Mouse (Mus musculus): ENCODE data around the gene Lonp2. TPM values are rescaled to one million over a fixed set of nuclear protein-coding genes. Genes with fewer than 3 reads are reported as not detected.

Lonp2 gene
- polyA plus RNA-seq, 1 experiment from 2014 or later: 36.2 TPM

GRCm38 (mm10) chr8:86594159-86594796 is 29.6 kb upstream of the Lonp2 start:
- Histone ChIP-seq H3K4me3 (ENCODE audit: low read depth, low read length) (no peak overlapping the region), H3K27me3 (ENCODE audit: control insufficient read depth, insufficient read depth, low read length) (no peaks in the 10 kb centered on the region), H3K9me3 (ENCODE audit: control insufficient read depth, low read length) (no peaks in the 10 kb centered on the region), H3K4me2 (replicated peaks; ENCODE audit: low read depth) (no peak overlapping the region), H3K27ac (replicated peaks) (no peak overlapping the region), H3K9ac (ENCODE audit: low read length) (no peak overlapping the region), H3K4me1 (replicated peaks; ENCODE audit: control insufficient read depth, insufficient read depth) (no peaks in the 10 kb centered on the region), H3K36me3 (ENCODE audit: control insufficient read depth, insufficient read depth, low read length) (no peaks in the 10 kb centered on the region)
- 63% methylated on average over 3 of the region's 3 CpGs for WGBS
- TF ChIP-seq CTCF (IDR thresholded peaks at IDR 0.05; ENCODE audit: low read depth): no peak
- TF ChIP-seq EP300 (optimal IDR thresholded peaks at IDR 0.05): no peak
- DNase-seq (ENCODE audit: low spot score): no peak
- no peak for ATAC-seq (ENCODE audit: low FRiP score, low TSS enrichment)

GRCm38 (mm10) chr8:86595671-86596070 is 28.2 kb upstream of the Lonp2 start:
- Histone ChIP-seq H3K27me3 (ENCODE audit: control insufficient read depth, insufficient read depth, low read length) (no peaks in the 10 kb centered on the region), H3K36me3 (ENCODE audit: control insufficient read depth, insufficient read depth, low read length) (no peaks in the 10 kb centered on the region), H3K4me1 (replicated peaks; ENCODE audit: control insufficient read depth, insufficient read depth) (no peaks in the 10 kb centered on the region), H3K4me2 (replicated peaks; ENCODE audit: low read depth) (no peak overlapping the region), H3K27ac (replicated peaks) (no peak overlapping the region), H3K9me3 (ENCODE audit: control insufficient read depth, low read length) (no peaks in the 10 kb centered on the region), H3K9ac (ENCODE audit: low read length) (no peak overlapping the region), H3K4me3 (ENCODE audit: low read depth, low read length) (no peak overlapping the region)
- 76% methylated on average over 5 of the region's 5 CpGs for WGBS
- TF ChIP-seq EP300 (optimal IDR thresholded peaks at IDR 0.05): no peak
- TF ChIP-seq CTCF (IDR thresholded peaks at IDR 0.05; ENCODE audit: low read depth): no peak
- ATAC-seq (ENCODE audit: low FRiP score, low TSS enrichment) (no peak), DNase-seq (ENCODE audit: low spot score) (no peak)

- H3K36me3 ChIP-seq (ENCODE audit: control insufficient read depth, insufficient read depth, low read length): no peaks in the 10 kb centered on the region
- TF ChIP-seq CTCF (IDR thresholded peaks at IDR 0.05; ENCODE audit: low read depth) (no peak), EP300 (optimal IDR thresholded peaks at IDR 0.05) (no peak)
- no peaks in the 10 kb centered on the region for H3K27me3 ChIP-seq (ENCODE audit: control insufficient read depth, insufficient read depth, low read length)
- H3K9ac ChIP-seq (ENCODE audit: low read length): no peak overlapping the region
- no peak for DNase-seq (ENCODE audit: low spot score)
- no peaks in the 10 kb centered on the region for H3K4me1 ChIP-seq (replicated peaks; ENCODE audit: control insufficient read depth, insufficient read depth)
- 82% methylated on average over 7 of the region's 7 CpGs for WGBS
- no peak for ATAC-seq (ENCODE audit: low FRiP score, low TSS enrichment)
- H3K4me3 ChIP-seq (ENCODE audit: low read depth, low read length): no peak overlapping the region
- no peak overlapping the region for H3K27ac ChIP-seq (replicated peaks)
- no peaks in the 10 kb centered on the region for H3K9me3 ChIP-seq (ENCODE audit: control insufficient read depth, low read length)
- H3K4me2 ChIP-seq (replicated peaks; ENCODE audit: low read depth): no peak overlapping the region
Measured at GRCm38 (mm10) chr8:86597681-86598080, 26.2 kb upstream of the Lonp2 start.

GRCm38 (mm10) chr8:86599299-86599698 is 24.5 kb upstream of the Lonp2 start:
- Histone ChIP-seq H3K9me3 (ENCODE audit: control insufficient read depth, low read length) (no peaks in the 10 kb centered on the region), H3K4me1 (replicated peaks; ENCODE audit: control insufficient read depth, insufficient read depth) (no peaks in the 10 kb centered on the region), H3K27ac (replicated peaks) (no peak overlapping the region), H3K36me3 (ENCODE audit: control insufficient read depth, insufficient read depth, low read length) (no peaks in the 10 kb centered on the region), H3K9ac (ENCODE audit: low read length) (no peak overlapping the region), H3K4me2 (replicated peaks; ENCODE audit: low read depth) (no peak overlapping the region), H3K4me3 (ENCODE audit: low read depth, low read length) (no peak overlapping the region), H3K27me3 (ENCODE audit: control insufficient read depth, insufficient read depth, low read length) (no peaks in the 10 kb centered on the region)
- 83% methylated on average over 6 of the region's 6 CpGs for WGBS
- ATAC-seq (ENCODE audit: low FRiP score, low TSS enrichment) (no peak), DNase-seq (ENCODE audit: low spot score) (no peak)
- no peak for TF ChIP-seq CTCF (IDR thresholded peaks at IDR 0.05; ENCODE audit: low read depth)
- no peak for TF ChIP-seq EP300 (optimal IDR thresholded peaks at IDR 0.05)

- H3K27me3 ChIP-seq (ENCODE audit: control insufficient read depth, insufficient read depth, low read length): no peaks in the 10 kb centered on the region
- H3K4me2 ChIP-seq (replicated peaks; ENCODE audit: low read depth): no peak overlapping the region
- H3K36me3 ChIP-seq (ENCODE audit: control insufficient read depth, insufficient read depth, low read length): no peaks in the 10 kb centered on the region
- H3K27ac ChIP-seq (replicated peaks): no peak overlapping the region
- 75% methylated on average over 3 of the region's 3 CpGs for WGBS
- DNase-seq (ENCODE audit: low spot score) (no peak), ATAC-seq (ENCODE audit: low FRiP score, low TSS enrichment) (no peak)
- H3K9ac ChIP-seq (ENCODE audit: low read length): no peak overlapping the region
- H3K4me3 ChIP-seq (ENCODE audit: low read depth, low read length): no peak overlapping the region
- H3K4me1 ChIP-seq (replicated peaks; ENCODE audit: control insufficient read depth, insufficient read depth): no peaks in the 10 kb centered on the region
- H3K9me3 ChIP-seq (ENCODE audit: control insufficient read depth, low read length): no peaks in the 10 kb centered on the region
- no peak for TF ChIP-seq CTCF (IDR thresholded peaks at IDR 0.05; ENCODE audit: low read depth)
- TF ChIP-seq EP300 (optimal IDR thresholded peaks at IDR 0.05): no peak
Measured at GRCm38 (mm10) chr8:86600311-86600710, 23.5 kb upstream of the Lonp2 start.

- H3K27ac ChIP-seq (replicated peaks): no peak overlapping the region
- ATAC-seq (ENCODE audit: low FRiP score, low TSS enrichment): no peak
- no peaks in the 10 kb centered on the region for H3K27me3 ChIP-seq (ENCODE audit: control insufficient read depth, insufficient read depth, low read length)
- H3K4me3 ChIP-seq (ENCODE audit: low read depth, low read length): no peak overlapping the region
- H3K9ac ChIP-seq (ENCODE audit: low read length): no peak overlapping the region
- 63% methylated on average over 2 of the region's 2 CpGs for WGBS
- no peaks in the 10 kb centered on the region for H3K4me1 ChIP-seq (replicated peaks; ENCODE audit: control insufficient read depth, insufficient read depth)
- no peaks in the 10 kb centered on the region for H3K9me3 ChIP-seq (ENCODE audit: control insufficient read depth, low read length)
- TF ChIP-seq EP300 (optimal IDR thresholded peaks at IDR 0.05) (no peak), CTCF (IDR thresholded peaks at IDR 0.05; ENCODE audit: low read depth) (no peak)
- H3K4me2 ChIP-seq (replicated peaks; ENCODE audit: low read depth): no peak overlapping the region
- DNase-seq (ENCODE audit: low spot score): no peak
- H3K36me3 ChIP-seq (ENCODE audit: control insufficient read depth, insufficient read depth, low read length): no peaks in the 10 kb centered on the region
Measured at GRCm38 (mm10) chr8:86603174-86603573, 20.7 kb upstream of the Lonp2 start.

All from stomach, postnatal 0 days (tissue).